Mouse (Mus musculus) midbrain, embryonic 13.5 days (tissue): ENCODE data around the gene Vipr2. TPM values are rescaled to one million over a fixed set of nuclear protein-coding genes. Genes with fewer than 3 reads are reported as not detected.

Source experiments
- ATAC-seq: fragments of 200-750 bp; cut with Nextera tagmentation; 2 replicates; pipeline ENCODE4 v1.8.0; 2017; ENCODE audit warnings: mild to moderate bottlenecking, moderate TSS enrichment, moderate library complexity
- H3K27ac ChIP-seq: fragments of 300-500 bp; sonication (generic); 2 replicates; pipeline ENCODE4 v1.5.1; 2015; ENCODE audit warnings: inconsistent platforms, mild to moderate bottlenecking, moderate library complexity
- H3K27me3 ChIP-seq: fragments of 300-500 bp; sonication (generic); 2 replicates; pipeline ENCODE4 v1.6.1; 2015; ENCODE audit warnings: mild to moderate bottlenecking, inconsistent platforms
- H3K36me3 ChIP-seq: fragments of 300-500 bp; sonication (generic); 2 replicates; pipeline ENCODE4 v1.6.1; 2015; ENCODE audit warnings: mild to moderate bottlenecking, inconsistent platforms
- H3K4me1 ChIP-seq: fragments of 300-500 bp; sonication (generic); replicated peaks from 2 replicates; pipeline ENCODE4 v1.6.1; 2015; ENCODE audit warnings: inconsistent platforms
- H3K4me2 ChIP-seq: fragments of 300-500 bp; sonication (generic); replicated peaks from 2 replicates; pipeline ENCODE4 v1.6.1; 2015; ENCODE audit warnings: moderate library complexity, mild to moderate bottlenecking, inconsistent platforms
- H3K4me3 ChIP-seq: fragments of 300-500 bp; sonication (generic); replicated peaks from 2 replicates; pipeline ENCODE4 v1.5.1; 2015; ENCODE audit warnings: mild to moderate bottlenecking, inconsistent platforms
- H3K9ac ChIP-seq: fragments of 300-500 bp; sonication (generic); replicated peaks from 2 replicates; pipeline ENCODE4 v1.6.1; 2015; ENCODE audit warnings: mild to moderate bottlenecking, inconsistent platforms
- H3K9me3 ChIP-seq: fragments of 300-500 bp; sonication (generic); 2 replicates; pipeline ENCODE4 v1.6.1; 2016; ENCODE audit warnings: mild to moderate bottlenecking, inconsistent platforms
- WGBS: fragments of 180-500 bp; shearing (Covaris S2); methylation state at CpG from one replicate; pipeline ENCODE4 v1.1.7; 2015; 5-methylcytosine and 5-hydroxymethylcytosine counted together
- polyA plus RNA-seq: library from polyadenylated mRNA; unstranded; fragments of >200 nt; fragmentation: Nextera tagmentation; extraction: Ambion mirVana; gene quantifications from 2 replicates; pipeline ENCODE4 v1.2.1, GENCODE M21; 2015

Gene Vipr2
- 0.89 and 1.3 TPM in 2 replicates for polyA plus RNA-seq

DNA sequence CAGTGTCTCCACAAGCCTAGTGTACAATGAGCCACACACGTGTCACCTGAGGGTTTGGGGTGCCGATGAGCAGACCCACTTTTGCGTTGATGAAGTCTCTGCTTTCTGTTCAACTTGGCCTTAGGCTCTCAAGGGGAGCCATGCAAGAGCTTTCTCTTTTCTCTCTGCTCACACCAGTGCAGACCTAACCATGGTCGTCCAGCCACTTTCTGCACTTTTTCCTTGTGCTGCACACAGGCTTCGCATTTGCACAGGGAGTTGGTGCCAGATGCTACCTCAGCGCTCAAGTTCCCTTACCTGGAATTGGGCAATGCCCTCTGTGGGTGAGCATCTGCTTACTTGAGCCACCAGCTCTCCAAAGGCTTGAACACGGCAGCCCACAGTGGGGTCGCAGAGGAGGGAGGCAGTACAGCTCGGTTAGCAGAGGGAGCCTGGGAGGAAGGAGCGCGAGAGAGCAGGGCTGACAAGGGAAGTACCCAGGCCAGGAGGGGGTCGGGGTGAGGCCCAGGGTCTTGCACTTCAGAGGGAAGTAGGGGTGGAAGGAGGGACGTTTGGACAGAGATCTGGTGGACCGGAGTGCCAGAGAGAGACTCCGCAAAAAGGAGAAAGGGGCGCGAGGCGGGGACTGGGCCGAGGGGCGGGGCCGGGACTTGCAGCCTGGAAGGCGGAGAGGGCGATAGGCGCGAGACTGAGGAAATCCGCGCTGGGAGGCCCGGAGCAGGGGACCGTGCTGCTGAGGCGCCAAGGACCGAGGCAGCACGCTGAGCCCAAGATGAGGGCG is at the start of gene Vipr2:
TSS of gene Vipr2 (plus strand) at position 653 of the 781 bp plus-strand sequence.
- peaks cover 19% of the 10 kb centered on the region for H3K27me3 ChIP-seq
- peaks cover 9% of the 10 kb centered on the region for H3K4me1 ChIP-seq
- peak within 1 kb of the TSS; percentile 64 for H3K4me3 ChIP-seq
- peak within 1 kb of the TSS; percentile 78 for H3K9ac ChIP-seq
- no peaks in the 10 kb centered on the region for H3K9me3 ChIP-seq
- H3K27ac ChIP-seq: no peak within 1 kb of the TSS
- H3K36me3 ChIP-seq: no peaks in the 10 kb centered on the region
- peak within 1 kb of the TSS; percentile 95 for H3K4me2 ChIP-seq
- peak; percentile 97 for ATAC-seq
- 4% methylated on average over 33 of the region's 33 CpGs for WGBS

GRCm38 (mm10) chr12:116028095-116028494 is 49.4 kb upstream of the Vipr2 start:
- Histone ChIP-seq H3K9me3 (peaks cover 3% of the 10 kb centered on the region; the same call in 1 of the 2 replicates), H3K4me1 (no peaks in the 10 kb centered on the region), H3K36me3 (no peaks in the 10 kb centered on the region), H3K9ac (no peak overlapping the region), H3K4me2 (no peak overlapping the region), H3K27ac (no peak overlapping the region), H3K4me3 (no peak overlapping the region), H3K27me3 (no peaks in the 10 kb centered on the region)
- no peak for ATAC-seq
- WGBS: 60% methylated on average over 2 of the region's 2 CpGs

GRCm38 (mm10) chr12:116035346-116035745 is 42.2 kb upstream of the Vipr2 start:
- Histone ChIP-seq H3K4me3 (no peak overlapping the region), H3K27me3 (no peaks in the 10 kb centered on the region), H3K9ac (no peak overlapping the region), H3K36me3 (no peaks in the 10 kb centered on the region), H3K4me1 (no peaks in the 10 kb centered on the region), H3K9me3 (peaks cover 3% of the 10 kb centered on the region; the same call in 1 of the 2 replicates), H3K4me2 (no peak overlapping the region), H3K27ac (no peak overlapping the region)
- 77% methylated on average over 5 of the region's 5 CpGs for WGBS
- no peak for ATAC-seq

DNA sequence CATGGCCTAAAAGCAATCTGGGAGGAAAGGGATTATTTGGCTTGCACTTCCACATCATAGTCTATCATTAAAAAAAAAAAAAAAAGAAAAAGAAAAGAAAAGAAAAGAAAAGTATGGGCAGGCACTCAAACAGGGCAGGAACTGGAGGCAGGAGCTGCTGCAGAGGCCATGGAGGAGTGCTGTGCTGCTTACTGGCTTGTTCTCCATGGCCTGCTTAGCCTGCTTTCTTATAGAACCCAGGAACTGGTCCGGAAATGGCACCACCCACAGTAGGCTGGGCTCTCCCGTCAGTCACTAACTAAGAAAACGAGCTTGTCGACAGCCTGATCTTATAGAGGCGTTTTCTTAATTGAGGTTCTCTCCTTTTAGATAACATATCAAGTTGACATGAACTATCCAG is 32.7 kb upstream of the Vipr2 start:
- no peaks in the 10 kb centered on the region for H3K27me3 ChIP-seq
- no peak overlapping the region for H3K4me3 ChIP-seq
- peaks cover 3% of the 10 kb centered on the region for H3K36me3 ChIP-seq
- no peaks in the 10 kb centered on the region for H3K9me3 ChIP-seq
- no peak overlapping the region for H3K27ac ChIP-seq
- ATAC-seq: no peak
- 93% methylated on average over 5 of the region's 5 CpGs for WGBS
- H3K4me1 ChIP-seq: peaks cover 15% of the 10 kb centered on the region
- no peak overlapping the region for H3K4me2 ChIP-seq
- H3K9ac ChIP-seq: no peak overlapping the region

DNA sequence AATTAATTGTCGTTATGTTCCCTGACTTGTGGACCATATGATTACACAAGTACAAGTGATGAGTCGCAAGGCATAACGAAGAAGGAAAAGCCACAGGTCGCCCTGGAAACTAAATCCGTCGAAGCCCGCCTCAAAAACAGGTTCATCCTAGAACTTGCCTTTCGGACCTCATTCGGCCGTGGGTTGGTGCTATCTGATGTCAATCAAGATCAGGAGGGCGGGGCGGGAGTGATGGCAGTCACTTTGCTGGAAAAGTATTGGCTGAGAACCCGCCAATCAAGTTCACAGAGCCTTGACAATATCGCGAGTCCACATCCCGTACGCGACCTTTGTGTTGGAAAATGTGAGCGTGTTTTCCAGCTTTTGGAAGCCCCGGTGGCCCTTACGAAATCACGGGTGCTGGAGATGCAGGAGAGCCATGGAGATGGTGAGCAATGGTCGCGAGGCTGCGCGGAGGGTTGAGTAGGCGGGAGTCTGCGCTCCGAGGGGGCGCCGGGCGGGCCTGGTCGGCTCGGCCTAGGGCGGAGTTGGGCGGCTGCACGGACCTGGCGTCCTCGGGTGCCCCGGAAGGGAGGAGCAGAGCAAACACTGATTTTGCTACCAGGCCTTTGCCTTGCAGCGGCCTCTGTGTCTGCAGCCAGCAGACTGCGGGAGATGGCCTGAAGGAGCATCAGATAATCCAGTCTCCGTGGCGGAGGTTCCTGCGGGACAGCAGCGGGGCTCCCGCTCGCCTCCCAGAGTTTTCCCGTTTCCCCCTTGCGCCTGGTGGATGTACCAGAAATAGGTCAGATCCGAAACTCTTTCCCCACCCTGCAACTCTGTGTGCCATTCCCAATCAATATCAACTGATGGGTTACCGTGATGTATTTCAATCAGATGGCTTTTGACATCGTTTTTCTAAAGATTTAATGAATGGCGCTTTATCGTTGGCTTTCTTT is 29.8 kb upstream of the Vipr2 start, which contains the start of gene Zfp386:
TSS of gene Zfp386 (plus strand) at position 285 of the 938 bp plus-strand sequence.
- Histone ChIP-seq H3K4me3 (peak within 1 kb of the TSS; percentile 65), H3K4me1 (peaks cover 22% of the 10 kb centered on the region), H3K36me3 (peaks cover 32% of the 10 kb centered on the region), H3K27me3 (no peaks in the 10 kb centered on the region), H3K27ac (peak within 1 kb of the TSS; percentile 96), H3K4me2 (peak within 1 kb of the TSS; percentile 84), H3K9me3 (no peaks in the 10 kb centered on the region), H3K9ac (peak within 1 kb of the TSS; percentile 86)
- ATAC-seq: peak; percentile 99
- 1% methylated on average over 55 of the region's 55 CpGs for WGBS

DNA sequence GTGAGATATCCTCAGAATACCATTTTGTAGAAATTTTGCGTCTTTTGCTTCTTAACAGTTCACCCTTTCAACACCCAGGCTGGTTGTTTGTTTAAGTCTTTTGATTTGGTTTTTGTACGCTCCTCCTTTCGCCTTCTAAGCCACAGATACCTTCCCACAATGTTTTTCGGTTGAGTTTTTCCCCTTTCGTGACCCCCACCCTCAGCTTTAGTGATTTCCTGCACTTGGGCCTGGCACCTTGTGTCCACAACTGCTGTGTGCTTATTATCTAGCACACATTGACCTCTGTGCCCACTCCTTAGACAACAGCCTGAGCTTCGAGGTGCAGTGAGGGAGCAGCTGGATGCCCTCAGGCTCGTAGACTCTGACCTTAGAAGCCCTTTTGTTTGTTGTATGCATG is 28.8 kb upstream of the Vipr2 start:
- Histone ChIP-seq H3K4me1 (peaks cover 22% of the 10 kb centered on the region), H3K9me3 (no peaks in the 10 kb centered on the region), H3K27me3 (no peaks in the 10 kb centered on the region), H3K4me2 (peak overlapping the region; percentile 84), H3K9ac (peak overlapping the region; percentile 86), H3K4me3 (peak overlapping the region; percentile 65), H3K36me3 (peaks cover 40% of the 10 kb centered on the region), H3K27ac (no peak overlapping the region)
- 68% methylated on average over 7 of the region's 7 CpGs for WGBS
- no peak for ATAC-seq

- Histone ChIP-seq H3K4me1 (peaks cover 22% of the 10 kb centered on the region), H3K9ac (peak overlapping the region; percentile 86)
- no peak for ATAC-seq
Measured at GRCm38 (mm10) chr12:116049236-116049635, 28.3 kb upstream of the Vipr2 start.

GRCm38 (mm10) chr12:116049701-116050100 is 27.8 kb upstream of the Vipr2 start:
- 91% methylated on average over 6 of the region's 6 CpGs for WGBS

More at GRCm38 (mm10) chr12:116049236-116049635, 28.3 kb upstream of the Vipr2 start:
- Histone ChIP-seq H3K9me3 (peaks cover 2% of the 10 kb centered on the region; the same call in 1 of the 2 replicates), H3K27me3 (no peaks in the 10 kb centered on the region), H3K4me3 (peak overlapping the region; percentile 65), H3K27ac (no peak overlapping the region), H3K36me3 (peaks cover 42% of the 10 kb centered on the region), H3K4me2 (peak overlapping the region; percentile 84)
- WGBS: 87% methylated on average over 3 of the region's 3 CpGs

DNA sequence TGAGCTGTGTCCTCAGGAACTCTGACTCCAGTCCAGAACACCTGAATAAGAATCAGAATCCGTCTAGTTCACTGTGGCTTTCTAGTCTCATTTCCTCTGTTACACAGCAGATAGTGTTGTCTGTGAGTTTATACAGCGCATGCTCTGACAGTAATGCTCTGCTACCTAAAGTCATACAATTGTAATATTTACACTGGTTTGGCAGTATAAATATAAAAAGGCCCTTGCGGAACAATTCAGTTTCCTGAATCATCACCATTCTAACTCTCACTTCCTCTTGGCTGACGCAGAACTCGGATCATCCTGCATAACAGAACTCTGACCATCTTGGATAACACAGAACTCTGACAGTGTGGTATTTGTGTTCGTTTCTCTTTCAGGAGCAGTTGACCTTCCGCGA is 23.2 kb upstream of the Vipr2 start:
- Histone ChIP-seq H3K4me3 (no peak overlapping the region), H3K4me2 (no peak overlapping the region), H3K27ac (no peak overlapping the region), H3K4me1 (peaks cover 12% of the 10 kb centered on the region), H3K36me3 (peaks cover 86% of the 10 kb centered on the region), H3K27me3 (no peaks in the 10 kb centered on the region), H3K9me3 (peaks cover 18% of the 10 kb centered on the region), H3K9ac (no peak overlapping the region)
- WGBS: 98% methylated on average over 8 of the region's 8 CpGs
- ATAC-seq: no peak

More at GRCm38 (mm10) chr12:116049701-116050100, 27.8 kb upstream of the Vipr2 start:
- Histone ChIP-seq H3K9ac (no peak overlapping the region), H3K36me3 (peaks cover 47% of the 10 kb centered on the region), H3K27ac (no peak overlapping the region), H3K4me3 (peak overlapping the region; percentile 65), H3K9me3 (peaks cover 6% of the 10 kb centered on the region; the same call in 1 of the 2 replicates), H3K4me1 (peaks cover 22% of the 10 kb centered on the region), H3K4me2 (peak overlapping the region; percentile 84), H3K27me3 (no peaks in the 10 kb centered on the region)
- ATAC-seq: no peak

DNA sequence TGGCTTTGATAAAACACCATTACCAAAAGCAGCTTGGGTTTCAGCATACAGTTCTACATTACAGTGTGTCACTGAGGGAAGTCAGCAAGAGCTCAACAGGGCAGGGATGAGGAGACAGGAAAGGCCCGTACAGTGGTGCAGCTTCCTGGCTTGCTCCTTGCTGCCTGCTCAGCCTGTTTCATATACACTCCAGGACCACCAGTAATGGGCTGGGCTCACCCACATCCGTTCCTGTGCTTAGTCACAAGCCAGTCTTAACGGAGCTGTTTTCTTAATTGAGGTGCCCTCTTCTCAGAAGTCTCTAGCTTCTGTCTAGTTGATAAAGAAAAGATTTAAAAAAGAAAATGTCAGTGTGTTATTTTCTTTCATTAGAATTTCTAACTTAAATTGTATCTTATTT is 21.4 kb upstream of the Vipr2 start:
- H3K4me1 ChIP-seq: no peaks in the 10 kb centered on the region
- no peaks in the 10 kb centered on the region for H3K27me3 ChIP-seq
- H3K27ac ChIP-seq: no peak overlapping the region
- H3K36me3 ChIP-seq: peaks cover 85% of the 10 kb centered on the region
- H3K9me3 ChIP-seq: peaks cover 28% of the 10 kb centered on the region
- no peak for ATAC-seq
- WGBS: 97% methylated on average over 3 of the region's 3 CpGs
- no peak overlapping the region for H3K4me3 ChIP-seq
- H3K4me2 ChIP-seq: no peak overlapping the region
- no peak overlapping the region for H3K9ac ChIP-seq

DNA sequence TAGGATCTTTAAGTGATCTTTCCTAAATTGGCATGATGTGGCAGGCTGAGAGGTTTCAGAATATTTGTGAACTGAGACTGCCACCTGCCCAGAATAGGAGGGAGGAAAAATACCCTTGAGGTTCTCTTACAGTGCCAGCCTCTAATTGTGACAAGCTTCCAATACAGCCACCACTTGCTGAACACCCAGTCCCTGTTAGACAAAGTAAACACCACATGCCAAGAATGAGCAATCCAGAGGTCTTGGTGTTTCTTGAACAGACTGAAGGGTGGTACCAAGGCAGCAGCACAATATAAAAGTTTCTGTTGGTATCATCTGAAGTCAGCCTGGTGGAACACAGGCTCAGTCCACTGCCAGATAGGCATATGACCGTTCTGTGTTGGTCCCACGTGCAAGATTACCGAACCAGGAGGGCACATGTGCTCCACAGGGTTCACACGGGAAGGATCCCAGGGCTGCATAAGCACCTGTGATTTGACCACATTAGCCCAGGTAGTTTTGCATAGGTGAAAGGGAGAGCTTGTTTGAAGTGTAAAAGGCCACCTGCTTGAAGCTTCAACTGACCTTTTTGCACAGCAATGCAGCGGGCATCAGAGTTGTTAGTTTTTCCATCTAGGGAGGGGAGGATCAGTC is 15.8 kb upstream of the Vipr2 start:
- Histone ChIP-seq H3K9me3 (peaks cover 33% of the 10 kb centered on the region), H3K4me3 (no peak overlapping the region), H3K27ac (no peak overlapping the region), H3K27me3 (no peaks in the 10 kb centered on the region), H3K4me2 (no peak overlapping the region), H3K9ac (no peak overlapping the region), H3K4me1 (no peaks in the 10 kb centered on the region), H3K36me3 (peaks cover 52% of the 10 kb centered on the region)
- 95% methylated on average over 5 of the region's 5 CpGs for WGBS
- peak; percentile 55 for ATAC-seq
